Mouse (Mus musculus) forebrain, embryonic 12.5 days (tissue): ENCODE data around the gene Sash3. TPM values are rescaled to one million over a fixed set of nuclear protein-coding genes. Genes with fewer than 3 reads are reported as not detected.

Source experiments
- ATAC-seq: fragments of 200-750 bp; cut with Nextera tagmentation; 2 replicates; pipeline ENCODE4 v1.8.0; 2017; ENCODE audit warnings: moderate TSS enrichment; ENCODE audit not compliant: low FRiP score
- H3K27ac ChIP-seq: fragments of 300-500 bp; sonication (generic); 2 replicates; pipeline ENCODE4 v1.5.1; 2016; ENCODE audit warnings: mild to moderate bottlenecking
- H3K27me3 ChIP-seq: fragments of 300-500 bp; sonication (generic); 2 replicates; pipeline ENCODE4 v1.6.1; 2016; ENCODE audit warnings: mild to moderate bottlenecking
- H3K36me3 ChIP-seq: fragments of 300-500 bp; sonication (generic); replicated peaks from 2 replicates; pipeline ENCODE4 v1.6.1; 2016; ENCODE audit warnings: mild to moderate bottlenecking
- H3K4me1 ChIP-seq: fragments of 300-500 bp; sonication (generic); 2 replicates; pipeline ENCODE4 v1.6.1; 2016
- H3K4me2 ChIP-seq: fragments of 300-500 bp; sonication (generic); 2 replicates; pipeline ENCODE4 v1.6.1; 2016; ENCODE audit warnings: mild to moderate bottlenecking, moderate library complexity
- H3K4me3 ChIP-seq: fragments of 300-500 bp; sonication (generic); replicated peaks from 2 replicates; pipeline ENCODE4 v1.5.1; 2016; ENCODE audit warnings: mild to moderate bottlenecking
- H3K9ac ChIP-seq: fragments of 300-500 bp; sonication (generic); 2 replicates; pipeline ENCODE4 v1.6.1; 2016; ENCODE audit warnings: mild to moderate bottlenecking
- H3K9me3 ChIP-seq: fragments of 300-500 bp; sonication (generic); 2 replicates; pipeline ENCODE4 v1.6.1; 2016
- WGBS: fragments of 180-500 bp; shearing (Covaris S2); methylation state at CpG from one replicate; pipeline ENCODE4 v1.1.7; 2016; 5-methylcytosine and 5-hydroxymethylcytosine counted together
- polyA plus RNA-seq: library from polyadenylated mRNA; unstranded; fragments of >200 nt; fragmentation: Nextera tagmentation; extraction: Ambion mirVana; gene quantifications from 2 replicates; pipeline ENCODE4 v1.2.1, GENCODE M21; 2016

Sash3 gene
- polyA plus RNA-seq, 1 experiment from 2014 or later = 0.77 TPM

DNA sequence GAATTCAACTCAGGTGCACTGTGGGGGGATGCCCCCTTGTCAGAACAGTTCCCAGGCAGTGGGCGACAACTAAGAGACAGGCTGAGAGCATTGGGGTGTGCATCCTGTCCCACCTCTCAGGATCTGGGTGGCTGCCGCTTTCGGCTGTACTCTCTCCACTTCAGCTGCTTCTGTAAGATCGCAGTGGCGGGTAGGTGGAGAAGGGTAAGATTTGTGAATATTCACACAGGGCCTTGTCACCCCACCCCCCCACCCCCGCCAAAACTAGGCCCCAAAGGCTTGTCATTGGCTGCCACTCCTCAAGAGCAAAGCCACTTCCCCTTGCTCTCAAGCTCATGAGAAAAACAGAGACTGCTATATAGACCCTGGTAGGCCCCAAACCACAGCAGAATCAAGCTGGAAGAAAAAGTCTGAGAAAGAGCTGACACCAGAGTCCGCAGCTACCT, 1.5 kb downstream of the Sash3 start:
- Histone ChIP-seq H3K9me3 (no peaks in the 10 kb centered on the region), H3K27me3 (no peaks in the 10 kb centered on the region), H3K27ac (no peak overlapping the region), H3K4me3 (no peak overlapping the region), H3K9ac (no peak overlapping the region), H3K4me2 (no peak overlapping the region), H3K4me1 (no peaks in the 10 kb centered on the region), H3K36me3 (no peaks in the 10 kb centered on the region)
- ATAC-seq = no peak
- 89% methylated on average over 7 of the region's 7 CpGs for WGBS

DNA sequence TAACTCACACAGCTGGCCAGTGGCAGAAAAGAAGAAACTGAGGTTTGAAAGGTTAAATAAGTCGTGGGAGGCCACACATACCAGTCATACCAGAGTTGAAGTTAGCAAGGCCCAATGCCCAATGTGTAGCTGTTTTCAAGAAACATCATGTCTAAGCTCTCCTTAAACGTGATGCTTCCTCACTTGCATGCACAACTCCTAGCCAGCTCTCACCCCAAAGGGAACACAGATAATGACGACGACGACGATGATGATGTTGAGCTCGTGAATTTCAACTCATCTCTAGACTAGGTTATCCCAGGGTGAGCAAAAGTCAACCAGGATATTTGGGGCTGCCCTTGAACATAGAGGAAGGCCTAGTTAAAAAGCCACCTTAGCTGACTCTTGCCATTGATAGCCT, 5.9 kb downstream of the Sash3 start:
- Histone ChIP-seq H3K27ac (no peak overlapping the region), H3K4me2 (no peak overlapping the region), H3K9ac (no peak overlapping the region), H3K4me1 (peaks cover 3% of the 10 kb centered on the region; the same call in 1 of the 2 replicates), H3K27me3 (no peaks in the 10 kb centered on the region), H3K9me3 (no peaks in the 10 kb centered on the region), H3K4me3 (no peak overlapping the region), H3K36me3 (no peaks in the 10 kb centered on the region)
- no peak for ATAC-seq
- WGBS = 72% methylated on average over 7 of the region's 7 CpGs

DNA sequence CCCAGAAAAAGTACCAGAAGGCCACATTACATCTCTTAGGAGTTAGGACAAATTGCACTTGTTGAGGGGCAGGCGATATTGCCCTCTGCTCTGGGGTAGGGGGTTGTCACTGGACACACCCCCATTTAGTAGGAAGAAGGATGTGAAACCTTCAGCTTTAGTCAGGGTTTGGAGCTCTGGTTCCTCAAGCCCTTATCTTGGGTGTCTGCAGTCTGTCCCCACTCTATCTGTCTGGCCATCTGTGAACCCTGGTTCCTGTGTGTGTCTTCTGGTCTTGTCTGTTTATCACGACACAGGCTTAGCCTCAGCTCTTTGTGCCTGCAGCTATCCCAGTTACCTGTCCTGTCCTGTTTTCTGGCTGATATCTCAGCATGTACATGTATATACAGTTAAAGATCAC, 7.2 kb downstream of the Sash3 start:
- peaks cover 3% of the 10 kb centered on the region; the same call in 1 of the 2 replicates for H3K4me1 ChIP-seq
- ATAC-seq = no peak
- H3K9me3 ChIP-seq = no peaks in the 10 kb centered on the region
- no peak overlapping the region for H3K4me3 ChIP-seq
- no peaks in the 10 kb centered on the region for H3K27me3 ChIP-seq
- 85% methylated on average over 2 of the region's 2 CpGs for WGBS
- H3K27ac ChIP-seq = no peak overlapping the region
- H3K9ac ChIP-seq = no peak overlapping the region
- H3K4me2 ChIP-seq = no peak overlapping the region
- H3K36me3 ChIP-seq = no peaks in the 10 kb centered on the region

DNA sequence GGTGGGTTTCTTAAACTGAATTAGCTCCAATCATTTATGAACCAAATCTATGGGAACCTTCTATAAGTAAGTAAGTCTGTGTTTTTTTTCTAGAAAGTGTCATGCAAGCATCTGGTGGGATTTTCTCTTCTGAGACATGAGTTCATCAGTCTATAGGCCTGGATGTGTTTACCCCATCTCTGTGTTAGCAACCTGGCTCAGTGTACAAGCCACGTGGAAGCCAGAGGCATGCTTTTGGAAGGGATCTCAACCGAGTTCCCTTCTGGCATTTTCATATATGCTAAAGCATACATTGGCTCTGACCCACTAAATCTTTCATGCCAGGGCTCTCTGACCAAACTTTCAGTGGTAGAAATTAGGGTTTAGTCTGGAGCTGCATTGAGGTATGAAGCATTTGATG, 7.7 kb downstream of the Sash3 start:
- Histone ChIP-seq H3K4me3 (no peak overlapping the region), H3K27ac (no peak overlapping the region), H3K4me1 (peaks cover 3% of the 10 kb centered on the region; the same call in 1 of the 2 replicates), H3K36me3 (no peaks in the 10 kb centered on the region), H3K9ac (no peak overlapping the region), H3K9me3 (no peaks in the 10 kb centered on the region), H3K27me3 (no peaks in the 10 kb centered on the region), H3K4me2 (no peak overlapping the region)
- 75% methylated on average over 2 of the region's 2 CpGs for WGBS
- no peak for ATAC-seq

DNA sequence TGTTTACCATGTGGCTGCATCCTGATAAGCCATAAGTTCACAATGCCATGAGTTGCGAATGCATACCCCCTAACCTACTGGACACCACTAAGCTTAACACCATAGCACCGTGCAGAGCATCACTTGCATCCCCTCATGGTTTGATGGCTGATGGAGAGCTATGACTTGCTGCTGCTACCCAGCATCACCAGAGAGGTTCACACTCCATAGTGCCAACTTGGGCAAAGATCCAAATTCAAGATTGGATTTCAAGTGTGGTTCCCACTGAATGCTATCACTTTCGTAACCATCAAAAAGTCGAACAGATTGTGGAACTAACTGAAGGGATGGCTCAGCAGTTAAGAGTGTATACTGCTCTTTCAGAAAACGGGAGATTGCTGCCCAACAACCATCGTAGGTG, 9.3 kb downstream of the Sash3 start:
- Histone ChIP-seq H3K36me3 (no peaks in the 10 kb centered on the region), H3K9ac (no peak overlapping the region), H3K4me2 (no peak overlapping the region), H3K4me1 (peaks cover 3% of the 10 kb centered on the region; the same call in 1 of the 2 replicates), H3K4me3 (no peak overlapping the region), H3K9me3 (no peaks in the 10 kb centered on the region), H3K27ac (no peak overlapping the region), H3K27me3 (no peaks in the 10 kb centered on the region)
- WGBS = 87% methylated on average over 6 of the region's 6 CpGs
- no peak for ATAC-seq

DNA sequence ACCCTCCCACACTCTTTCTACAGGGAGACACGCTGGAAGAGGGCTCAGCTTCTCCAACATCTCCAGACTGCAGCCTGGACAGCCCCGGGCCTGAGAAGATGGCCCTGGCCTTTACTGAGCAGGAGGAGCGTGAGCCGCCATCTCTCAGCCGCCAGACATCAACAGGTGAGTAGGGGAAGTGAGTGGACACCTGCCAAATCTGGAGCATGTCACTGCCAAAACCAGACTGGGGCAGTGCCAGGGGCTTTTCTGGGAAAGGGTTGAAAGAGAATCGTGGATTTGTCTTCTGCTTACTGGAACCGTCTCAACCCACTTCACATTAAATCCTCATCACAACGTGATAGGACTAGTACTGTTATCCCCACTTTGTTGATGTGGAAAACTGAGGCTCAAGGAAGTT, 11.2 kb downstream of the Sash3 start:
- H3K4me2 ChIP-seq = no peak overlapping the region
- no peak overlapping the region for H3K9ac ChIP-seq
- H3K27ac ChIP-seq = no peak overlapping the region
- H3K36me3 ChIP-seq = no peaks in the 10 kb centered on the region
- no peaks in the 10 kb centered on the region for H3K27me3 ChIP-seq
- peaks cover 3% of the 10 kb centered on the region; the same call in 1 of the 2 replicates for H3K4me1 ChIP-seq
- H3K4me3 ChIP-seq = no peak overlapping the region
- no peak for ATAC-seq
- H3K9me3 ChIP-seq = no peaks in the 10 kb centered on the region
- WGBS = 89% methylated on average over 8 of the region's 8 CpGs

DNA sequence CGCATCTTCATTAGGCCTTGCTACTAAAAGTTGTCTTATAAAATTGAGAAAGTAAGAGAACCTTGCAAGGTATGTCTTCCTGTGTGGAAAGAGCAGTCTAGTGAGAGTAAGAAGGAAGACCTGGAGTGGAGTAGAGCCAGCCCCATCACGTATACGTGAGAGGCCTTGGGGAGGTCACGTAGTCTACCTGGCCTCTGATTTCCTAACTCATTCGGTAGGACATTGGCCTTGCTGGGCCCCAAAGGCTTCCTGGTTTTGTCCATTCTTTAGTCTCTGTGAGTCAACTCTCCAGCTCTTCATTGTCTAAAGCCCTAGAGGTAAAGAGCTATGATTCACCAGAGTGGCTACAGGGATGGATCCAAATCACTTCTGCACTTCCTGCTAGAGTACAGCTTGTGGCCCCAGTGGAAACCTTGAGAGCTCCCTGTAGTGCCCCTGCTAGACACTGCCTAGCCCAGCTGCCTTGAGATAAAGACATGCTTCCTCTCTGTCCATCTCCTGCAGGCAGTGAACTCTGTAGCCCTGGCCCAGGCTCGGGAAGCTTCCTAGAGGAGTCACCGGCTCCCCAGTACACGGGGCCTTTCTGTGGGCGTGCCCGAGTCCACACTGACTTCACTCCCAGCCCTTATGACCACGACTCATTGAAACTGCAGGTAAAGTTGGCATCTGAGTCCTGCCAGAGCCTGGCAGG, 12.1 kb downstream of the Sash3 start:
- peaks cover 3% of the 10 kb centered on the region; the same call in 1 of the 2 replicates for H3K4me1 ChIP-seq
- no peak for ATAC-seq
- no peaks in the 10 kb centered on the region for H3K27me3 ChIP-seq
- WGBS = 96% methylated on average over 11 of the region's 11 CpGs
- H3K9ac ChIP-seq = no peak overlapping the region
- no peaks in the 10 kb centered on the region for H3K9me3 ChIP-seq
- H3K4me3 ChIP-seq = no peak overlapping the region
- H3K4me2 ChIP-seq = no peak overlapping the region
- no peak overlapping the region for H3K27ac ChIP-seq
- no peaks in the 10 kb centered on the region for H3K36me3 ChIP-seq

DNA sequence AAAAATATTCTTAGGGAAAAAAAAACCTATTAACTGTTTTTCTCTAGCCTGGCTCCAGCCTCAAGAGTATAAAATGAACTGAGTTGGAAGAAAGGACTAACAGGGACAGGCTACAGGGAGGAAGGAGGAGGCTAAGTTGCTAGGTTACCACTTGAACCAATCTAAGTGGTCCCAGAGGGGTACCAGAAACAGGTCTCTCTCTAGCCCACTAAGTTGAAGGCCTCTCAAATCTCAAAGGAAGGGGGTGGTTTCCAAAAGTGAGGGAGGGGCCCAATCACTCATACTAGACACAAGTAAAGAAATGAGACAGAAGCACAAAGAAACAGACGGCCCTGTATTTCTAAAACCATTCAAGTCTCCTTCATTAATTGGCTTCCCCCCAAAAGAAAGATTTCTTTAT, 23.7 kb downstream of the Sash3 start:
- H3K27ac ChIP-seq = peak overlapping the region; percentile 50; the same call in 1 of the 2 replicates
- H3K27me3 ChIP-seq = no peaks in the 10 kb centered on the region
- WGBS = 36% methylated on average over 1 of the region's 1 CpGs
- H3K4me1 ChIP-seq = 0 out of 2 replicates have a peak, but pooled peaks cover 2% of the 10 kb centered on the region
- H3K4me3 ChIP-seq = no peak overlapping the region
- H3K9ac ChIP-seq = no peak overlapping the region
- H3K9me3 ChIP-seq = no peaks in the 10 kb centered on the region
- H3K36me3 ChIP-seq = peaks cover 1% of the 10 kb centered on the region
- peak; percentile 95 for ATAC-seq
- no peak overlapping the region for H3K4me2 ChIP-seq

DNA sequence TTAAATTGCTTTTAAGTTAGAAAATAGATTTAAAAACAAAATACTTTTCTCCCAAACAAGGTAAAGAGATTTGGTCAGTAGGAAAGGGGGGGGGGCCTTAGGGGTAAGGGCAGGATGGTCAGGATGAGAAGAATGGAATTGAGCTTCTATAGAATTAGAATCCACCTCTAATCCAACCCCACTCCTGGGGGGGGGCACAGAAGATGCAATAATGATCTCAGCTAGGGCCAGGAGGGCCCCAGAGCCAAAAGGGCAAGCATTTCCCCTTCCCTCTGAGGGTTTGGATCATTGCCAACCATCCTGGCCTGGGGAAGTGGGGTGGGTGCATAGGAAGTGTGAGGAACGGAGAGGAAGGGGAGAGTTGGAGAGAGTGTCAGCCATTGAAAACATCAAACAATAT, 24.1 kb downstream of the Sash3 start:
- no peak overlapping the region for H3K4me3 ChIP-seq
- H3K27ac ChIP-seq = peak overlapping the region; percentile 36; the same call in 1 of the 2 replicates
- no peak overlapping the region for H3K9ac ChIP-seq
- H3K4me1 ChIP-seq = 0 out of 2 replicates have a peak, but pooled peaks cover 2% of the 10 kb centered on the region
- H3K36me3 ChIP-seq = peaks cover 6% of the 10 kb centered on the region
- no peak overlapping the region for H3K4me2 ChIP-seq
- 44% methylated on average over 1 of the region's 1 CpGs for WGBS
- no peaks in the 10 kb centered on the region for H3K9me3 ChIP-seq
- ATAC-seq = peak; percentile 85
- H3K27me3 ChIP-seq = no peaks in the 10 kb centered on the region

DNA sequence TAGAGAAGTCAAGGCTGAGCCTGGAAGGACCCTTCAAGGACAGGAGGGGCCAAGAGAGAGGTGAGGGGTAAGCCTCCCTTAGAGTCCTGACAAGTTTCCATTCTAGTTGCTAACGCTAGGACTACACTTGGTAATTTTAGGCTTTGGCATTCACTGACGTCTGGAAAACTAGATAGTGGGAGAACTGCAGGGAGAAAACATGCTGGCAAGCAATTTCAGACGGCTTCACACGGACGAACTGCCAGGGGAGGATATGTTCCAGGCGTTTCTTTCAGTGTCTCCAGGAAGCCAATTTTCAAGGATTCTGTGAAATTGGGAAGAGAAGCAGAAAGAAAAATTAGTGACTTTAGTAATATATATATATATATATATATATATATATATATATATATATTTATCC, 35.6 kb downstream of the Sash3 start:
- no peak overlapping the region for H3K4me3 ChIP-seq
- H3K4me1 ChIP-seq = no peaks in the 10 kb centered on the region
- no peaks in the 10 kb centered on the region for H3K27me3 ChIP-seq
- no peaks in the 10 kb centered on the region; the same call in none of the 2 replicates for H3K36me3 ChIP-seq
- H3K27ac ChIP-seq = no peak overlapping the region
- H3K9ac ChIP-seq = no peak overlapping the region
- WGBS = 93% methylated on average over 6 of the region's 6 CpGs
- H3K9me3 ChIP-seq = no peaks in the 10 kb centered on the region
- no peak overlapping the region for H3K4me2 ChIP-seq
- no peak for ATAC-seq

DNA sequence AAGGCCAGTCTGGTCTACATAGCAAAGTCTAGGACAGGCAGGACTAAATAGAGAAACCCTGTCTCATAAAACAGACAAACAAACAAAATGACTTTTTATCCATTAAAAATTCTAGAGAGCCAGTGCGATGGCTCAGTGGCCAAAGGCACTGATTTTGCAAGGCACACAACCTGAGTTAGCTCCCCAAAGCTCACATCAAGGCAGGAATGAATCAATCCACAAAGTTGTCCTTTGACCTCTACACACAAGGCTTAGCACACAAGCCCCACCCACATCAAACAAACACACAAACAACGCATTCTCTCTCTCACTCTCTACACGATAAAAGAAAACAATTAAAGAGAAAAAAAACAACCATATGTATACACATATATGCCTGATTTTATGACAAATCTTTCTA, 38.5 kb downstream of the Sash3 start:
- Histone ChIP-seq H3K9ac (no peak overlapping the region), H3K9me3 (no peaks in the 10 kb centered on the region), H3K4me3 (no peak overlapping the region), H3K27me3 (no peaks in the 10 kb centered on the region), H3K4me1 (no peaks in the 10 kb centered on the region), H3K4me2 (no peak overlapping the region), H3K36me3 (peaks cover 5% of the 10 kb centered on the region), H3K27ac (no peak overlapping the region)
- no peak for ATAC-seq
- 83% methylated on average over 3 of the region's 3 CpGs for WGBS

DNA sequence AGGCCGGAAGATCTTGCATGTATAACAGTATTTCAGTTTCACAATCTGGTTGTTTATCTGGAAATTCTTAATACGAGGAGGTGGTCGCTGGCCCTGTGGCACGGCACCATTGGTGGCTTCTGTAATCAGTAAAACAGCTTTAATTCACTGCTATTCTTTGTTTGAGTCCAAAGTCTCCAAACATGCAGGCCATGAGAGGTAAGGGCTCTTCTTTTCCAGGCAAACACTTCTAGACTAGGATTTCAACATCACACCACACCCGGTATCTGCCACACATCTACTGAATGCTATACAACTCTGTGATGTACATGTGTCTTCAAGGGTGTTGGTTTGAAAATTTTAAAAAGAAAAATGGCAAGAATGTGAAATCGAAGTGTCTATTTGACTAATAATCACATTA, 45.0 kb downstream of the Sash3 start:
- Histone ChIP-seq H3K4me1 (no peaks in the 10 kb centered on the region), H3K27me3 (no peaks in the 10 kb centered on the region), H3K4me2 (no peak overlapping the region), H3K27ac (no peak overlapping the region), H3K9ac (no peak overlapping the region), H3K4me3 (no peak overlapping the region), H3K9me3 (no peaks in the 10 kb centered on the region), H3K36me3 (peaks cover 13% of the 10 kb centered on the region)
- no peak for ATAC-seq
- WGBS = 91% methylated on average over 6 of the region's 6 CpGs
